Mouse (Mus musculus): ENCODE results near the gene Bank1.

- TF ChIP-seq GABPA (IDR thresholded peaks at IDR 0.05; ENCODE audit: low read depth, low read length) (no peak), CTCF (IDR thresholded peaks at IDR 0.05 in 2 of 3, conservative IDR thresholded peaks at IDR 0.05 in 1 of 3; ENCODE audit: control insufficient read depth in 1 of 3, insufficient read depth in 1 of 3, low read depth in 2 of 3, low read length in 3 of 3, poor library complexity in 1 of 3, severe bottlenecking in 1 of 3) (no peak), TBP (IDR thresholded peaks at IDR 0.05; ENCODE audit: low read depth, low read length) (no peak), SMC3 (IDR thresholded peaks at IDR 0.05; ENCODE audit: low read depth, low read length) (no peak), HCFC1 (IDR thresholded peaks at IDR 0.05; ENCODE audit: low read depth, low read length) (no peak), NELFE (IDR thresholded peaks at IDR 0.05; ENCODE audit: low read depth, low read length) (no peak), ZMIZ1 (IDR thresholded peaks at IDR 0.05; ENCODE audit: low read depth, low read length) (no peak), POLR2A (IDR thresholded peaks at IDR 0.05; ENCODE audit: control insufficient read depth in 1 of 2, insufficient read depth in 1 of 2, low read depth in 1 of 2, low read length in 2 of 2, poor library complexity in 1 of 2) (no peak), POLR2AphosphoS5 (IDR thresholded peaks at IDR 0.05; ENCODE audit: borderline replicate concordance, low read depth, low read length) (no peak), EP300 (IDR thresholded peaks at IDR 0.05; ENCODE audit: low read depth in 1 of 2, low read length in 2 of 2) (no peak)
These were observed 16.0 kb upstream of the Bank1 start for GRCm38 (mm10) chr3:136341911-136342310.
